Mouse (Mus musculus) myocyte (in vitro differentiated cells): ENCODE results near the gene Calcoco2. TPM values are rescaled to one million over a fixed set of nuclear protein-coding genes. Genes with fewer than 3 reads are reported as not detected.

Experiments
- H3K27me3 ChIP-seq: one replicate; pipeline ENCODE4 v1.6.1; 2011; ENCODE audit not compliant: control insufficient read depth, insufficient read depth, insufficient read length
- H3K36me3 ChIP-seq: one replicate; pipeline ENCODE4 v1.6.1; 2011; ENCODE audit not compliant: control insufficient read depth, insufficient read depth
- H3K4me2 ChIP-seq: one replicate; pipeline ENCODE4 v1.6.1; 2011; ENCODE audit warnings: low read depth, control low read depth
- H3K4me3 ChIP-seq: one replicate; pipeline ENCODE4 v1.5.1; 2011; ENCODE audit warnings: mild to moderate bottlenecking, control low read depth, moderate library complexity
- H3K79me2 ChIP-seq: one replicate; pipeline ENCODE4 v1.6.1; 2011; ENCODE audit not compliant: control insufficient read depth, insufficient read depth
- H3ac ChIP-seq: one replicate; pipeline ENCODE4 v1.6.1; 2011; ENCODE audit not compliant: control insufficient read depth, insufficient read length
- CEBPB ChIP-seq: IDR thresholded peaks from 2 replicates; pipeline ENCODE4 v1.6.1; 2011; ENCODE audit warnings: mild to moderate bottlenecking, moderate library complexity; ENCODE audit not compliant: poor library complexity, insufficient read depth, severe bottlenecking
- E2F4 ChIP-seq: IDR thresholded peaks from one replicate; pipeline ENCODE4 v1.6.1; 2011; ENCODE audit warnings: mild to moderate bottlenecking, control low read depth, moderate library complexity; ENCODE audit not compliant: insufficient read depth
- MAX ChIP-seq: IDR thresholded peaks from one replicate; pipeline ENCODE4 v1.6.1; 2011; ENCODE audit warnings: low read depth, mild to moderate bottlenecking, control low read depth
- MYOD1 ChIP-seq, 3 experiments: IDR thresholded peaks; one replicate each; pipeline ENCODE4 v1.6.1; 2011; ENCODE audit warnings: control low read depth in 2 of 3, low read depth in 2 of 3, mild to moderate bottlenecking in 2 of 3, moderate library complexity in 1 of 3; ENCODE audit not compliant: insufficient read length in 2 of 3, control insufficient read depth in 1 of 3
- MYOG ChIP-seq, 3 experiments: IDR thresholded peaks; one replicate each; pipeline ENCODE4 v1.6.1; 2011; ENCODE audit warnings: control low read depth in 2 of 3, low read depth in 2 of 3, mild to moderate bottlenecking in 2 of 3; ENCODE audit not compliant: insufficient read length in 2 of 3, control insufficient read depth in 1 of 3, insufficient read depth in 1 of 3
- POLR2A ChIP-seq: IDR thresholded peaks from one replicate; pipeline ENCODE4 v1.6.1; 2011; ENCODE audit warnings: low read depth, mild to moderate bottlenecking, control low read depth, moderate library complexity; ENCODE audit not compliant: insufficient read length
- POLR2AphosphoS2 ChIP-seq: IDR thresholded peaks from one replicate; pipeline ENCODE4 v1.6.1; 2011; ENCODE audit warnings: low read depth, control low read depth; ENCODE audit not compliant: insufficient read length
- REST ChIP-seq: IDR thresholded peaks from one replicate; pipeline ENCODE4 v1.6.1; 2011; ENCODE audit warnings: mild to moderate bottlenecking, control low read depth, moderate library complexity; ENCODE audit not compliant: insufficient read depth, insufficient read length
- SRF ChIP-seq: IDR thresholded peaks from one replicate; pipeline ENCODE4 v1.6.1; 2011; ENCODE audit warnings: low read depth; ENCODE audit not compliant: control insufficient read depth, insufficient read length
- TCF12 ChIP-seq: IDR thresholded peaks from one replicate; pipeline ENCODE4 v1.6.1; 2011; ENCODE audit warnings: mild to moderate bottlenecking, control low read depth; ENCODE audit not compliant: poor library complexity, insufficient read depth, severe bottlenecking
- TCF3 ChIP-seq: IDR thresholded peaks from one replicate; pipeline ENCODE4 v1.6.1; 2011; ENCODE audit warnings: low read depth, control low read depth; ENCODE audit not compliant: insufficient read length
- USF1 ChIP-seq: IDR thresholded peaks from one replicate; pipeline ENCODE4 v1.6.1; 2011; ENCODE audit warnings: low read depth, mild to moderate bottlenecking, control low read depth, moderate library complexity
- polyA plus RNA-seq: library from polyadenylated mRNA; unstranded; fragments of >200 nt; fragmentation: generic; extraction: Trizol; gene quantifications from one replicate; pipeline ENCODE4 v1.2.1, GENCODE M21; 2012; ENCODE audit warnings: missing spikeins

Calcoco2 gene
- polyA plus RNA-seq, 1 experiment = not detected

GRCm38 (mm10) chr11:96108376-96108775, 3.4 kb downstream of the Calcoco2 start:
- TF ChIP-seq REST (no peak), POLR2A (no peak), MYOG (IDR thresholded peaks at IDR 0.05; ENCODE audit: control insufficient read depth in 1 of 3, insufficient read depth in 1 of 3, insufficient read length in 2 of 3, low read depth in 2 of 3) (no peak), SRF (no peak), POLR2AphosphoS2 (no peak)
- no peak overlapping the region for H3K4me3 ChIP-seq
- no peak overlapping the region for H3ac ChIP-seq
- no peaks in the 10 kb centered on the region for H3K36me3 ChIP-seq
- H3K79me2 ChIP-seq = no peaks in the 10 kb centered on the region
- H3K27me3 ChIP-seq = peaks cover 6% of the 10 kb centered on the region
- H3K4me2 ChIP-seq = no peak overlapping the region

- H3K27me3 ChIP-seq = peaks cover 15% of the 10 kb centered on the region
- no peaks in the 10 kb centered on the region for H3K79me2 ChIP-seq
- H3K36me3 ChIP-seq = no peaks in the 10 kb centered on the region
- TF ChIP-seq MYOD1 (IDR thresholded peaks at IDR 0.05; ENCODE audit: control insufficient read depth in 1 of 3, insufficient read length in 2 of 3, low read depth in 2 of 3) (no peak), MYOG (IDR thresholded peaks at IDR 0.05; ENCODE audit: control insufficient read depth in 1 of 3, insufficient read depth in 1 of 3, insufficient read length in 2 of 3, low read depth in 2 of 3) (no peak), SRF (no peak), E2F4 (no peak), REST (no peak), TCF12 (no peak), USF1 (no peak), POLR2AphosphoS2 (no peak), POLR2A (no peak), CEBPB (no peak), MAX (no peak), TCF3 (no peak)
- H3K4me3 ChIP-seq = no peak overlapping the region
- no peak overlapping the region for H3ac ChIP-seq
- H3K4me2 ChIP-seq = no peak overlapping the region
These were observed 18.4 kb downstream of the Calcoco2 start for GRCm38 (mm10) chr11:96093361-96093760.

GRCm38 (mm10) chr11:96092674-96093291, 19.0 kb downstream of the Calcoco2 start:
- TF ChIP-seq POLR2A (no peak), TCF3 (no peak), USF1 (no peak), POLR2AphosphoS2 (no peak), SRF (no peak), MAX (no peak), REST (no peak), MYOD1 (IDR thresholded peaks at IDR 0.05; ENCODE audit: control insufficient read depth in 1 of 3, insufficient read length in 2 of 3, low read depth in 2 of 3) (no peak), TCF12 (no peak), CEBPB (no peak), MYOG (IDR thresholded peaks at IDR 0.05; ENCODE audit: control insufficient read depth in 1 of 3, insufficient read depth in 1 of 3, insufficient read length in 2 of 3, low read depth in 2 of 3) (no peak)
- Histone ChIP-seq H3K4me2 (no peak overlapping the region), H3K79me2 (no peaks in the 10 kb centered on the region), H3K36me3 (no peaks in the 10 kb centered on the region), H3K27me3 (peaks cover 14% of the 10 kb centered on the region), H3ac (no peak overlapping the region), H3K4me3 (no peak overlapping the region)

- Histone ChIP-seq H3K27me3 (no peaks in the 10 kb centered on the region), H3ac (no peak overlapping the region), H3K79me2 (no peaks in the 10 kb centered on the region), H3K4me3 (no peak overlapping the region), H3K36me3 (no peaks in the 10 kb centered on the region), H3K4me2 (no peak overlapping the region)
- no peak for TF ChIP-seq MYOD1 (IDR thresholded peaks at IDR 0.05; ENCODE audit: control insufficient read depth in 1 of 3, insufficient read length in 2 of 3, low read depth in 2 of 3)
- no peak for TF ChIP-seq POLR2AphosphoS2
- TF ChIP-seq TCF3 = no peak
- TF ChIP-seq SRF = no peak
- no peak for TF ChIP-seq POLR2A
These were observed 20.7 kb downstream of the Calcoco2 start for GRCm38 (mm10) chr11:96091073-96091472.

GRCm38 (mm10) chr11:96087981-96088380, 23.8 kb downstream of the Calcoco2 start:
- no peaks in the 10 kb centered on the region for H3K36me3 ChIP-seq
- H3K4me2 ChIP-seq = no peak overlapping the region
- H3ac ChIP-seq = no peak overlapping the region
- TF ChIP-seq CEBPB (no peak), POLR2AphosphoS2 (no peak), MYOG (IDR thresholded peaks at IDR 0.05; ENCODE audit: control insufficient read depth in 1 of 3, insufficient read depth in 1 of 3, insufficient read length in 2 of 3, low read depth in 2 of 3) (no peak)
- no peaks in the 10 kb centered on the region for H3K79me2 ChIP-seq
- H3K27me3 ChIP-seq = no peaks in the 10 kb centered on the region
- H3K4me3 ChIP-seq = no peak overlapping the region
